Mouse (Mus musculus) myocyte (in vitro differentiated cells): Measurements from ENCODE around the gene Fchsd2. TPM values are rescaled to one million over a fixed set of nuclear protein-coding genes. Genes with fewer than 3 reads are reported as not detected.

Source experiments
- H3K27me3 ChIP-seq: one replicate; pipeline ENCODE4 v1.6.1; 2011; ENCODE audit not compliant: control insufficient read depth, insufficient read depth, insufficient read length
- H3K36me3 ChIP-seq: one replicate; pipeline ENCODE4 v1.6.1; 2011; ENCODE audit not compliant: control insufficient read depth, insufficient read depth
- H3K4me2 ChIP-seq: one replicate; pipeline ENCODE4 v1.6.1; 2011; ENCODE audit warnings: low read depth, control low read depth
- H3K4me3 ChIP-seq: one replicate; pipeline ENCODE4 v1.5.1; 2011; ENCODE audit warnings: mild to moderate bottlenecking, control low read depth, moderate library complexity
- H3K79me2 ChIP-seq: one replicate; pipeline ENCODE4 v1.6.1; 2011; ENCODE audit not compliant: control insufficient read depth, insufficient read depth
- H3ac ChIP-seq: one replicate; pipeline ENCODE4 v1.6.1; 2011; ENCODE audit not compliant: control insufficient read depth, insufficient read length
- CEBPB ChIP-seq: IDR thresholded peaks from 2 replicates; pipeline ENCODE4 v1.6.1; 2011; ENCODE audit warnings: mild to moderate bottlenecking, moderate library complexity; ENCODE audit not compliant: poor library complexity, insufficient read depth, severe bottlenecking
- E2F4 ChIP-seq: IDR thresholded peaks from one replicate; pipeline ENCODE4 v1.6.1; 2011; ENCODE audit warnings: mild to moderate bottlenecking, control low read depth, moderate library complexity; ENCODE audit not compliant: insufficient read depth
- MAX ChIP-seq: IDR thresholded peaks from one replicate; pipeline ENCODE4 v1.6.1; 2011; ENCODE audit warnings: low read depth, mild to moderate bottlenecking, control low read depth
- MYOD1 ChIP-seq, 3 experiments: IDR thresholded peaks; one replicate each; pipeline ENCODE4 v1.6.1; 2011; ENCODE audit warnings: control low read depth in 2 of 3, low read depth in 2 of 3, mild to moderate bottlenecking in 2 of 3, moderate library complexity in 1 of 3; ENCODE audit not compliant: insufficient read length in 2 of 3, control insufficient read depth in 1 of 3
- MYOG ChIP-seq, 3 experiments: IDR thresholded peaks; one replicate each; pipeline ENCODE4 v1.6.1; 2011; ENCODE audit warnings: control low read depth in 2 of 3, low read depth in 2 of 3, mild to moderate bottlenecking in 2 of 3; ENCODE audit not compliant: insufficient read length in 2 of 3, control insufficient read depth in 1 of 3, insufficient read depth in 1 of 3
- POLR2A ChIP-seq: IDR thresholded peaks from one replicate; pipeline ENCODE4 v1.6.1; 2011; ENCODE audit warnings: low read depth, mild to moderate bottlenecking, control low read depth, moderate library complexity; ENCODE audit not compliant: insufficient read length
- POLR2AphosphoS2 ChIP-seq: IDR thresholded peaks from one replicate; pipeline ENCODE4 v1.6.1; 2011; ENCODE audit warnings: low read depth, control low read depth; ENCODE audit not compliant: insufficient read length
- REST ChIP-seq: IDR thresholded peaks from one replicate; pipeline ENCODE4 v1.6.1; 2011; ENCODE audit warnings: mild to moderate bottlenecking, control low read depth, moderate library complexity; ENCODE audit not compliant: insufficient read depth, insufficient read length
- SRF ChIP-seq: IDR thresholded peaks from one replicate; pipeline ENCODE4 v1.6.1; 2011; ENCODE audit warnings: low read depth; ENCODE audit not compliant: control insufficient read depth, insufficient read length
- TCF12 ChIP-seq: IDR thresholded peaks from one replicate; pipeline ENCODE4 v1.6.1; 2011; ENCODE audit warnings: mild to moderate bottlenecking, control low read depth; ENCODE audit not compliant: poor library complexity, insufficient read depth, severe bottlenecking
- TCF3 ChIP-seq: IDR thresholded peaks from one replicate; pipeline ENCODE4 v1.6.1; 2011; ENCODE audit warnings: low read depth, control low read depth; ENCODE audit not compliant: insufficient read length
- USF1 ChIP-seq: IDR thresholded peaks from one replicate; pipeline ENCODE4 v1.6.1; 2011; ENCODE audit warnings: low read depth, mild to moderate bottlenecking, control low read depth, moderate library complexity
- polyA plus RNA-seq: library from polyadenylated mRNA; unstranded; fragments of >200 nt; fragmentation: generic; extraction: Trizol; gene quantifications from one replicate; pipeline ENCODE4 v1.2.1, GENCODE M21; 2012; ENCODE audit warnings: missing spikeins

The Fchsd2 gene
- polyA plus RNA-seq, 1 experiment: 5.7 TPM

GRCm38 (mm10) chr7:101293138-101293537 lies 200.5 kb downstream of the Fchsd2 start:
- TF ChIP-seq E2F4: no peak
- TF ChIP-seq SRF: no peak
- TF ChIP-seq POLR2AphosphoS2: no peak
- TF ChIP-seq MYOD1 (IDR thresholded peaks at IDR 0.05; ENCODE audit: control insufficient read depth in 1 of 3, insufficient read length in 2 of 3, low read depth in 2 of 3): no peak
- TF ChIP-seq TCF3: no peak
- no peaks in the 10 kb centered on the region for H3K79me2 ChIP-seq
- no peaks in the 10 kb centered on the region for H3K27me3 ChIP-seq
- no peak overlapping the region for H3ac ChIP-seq
- peaks cover 13% of the 10 kb centered on the region for H3K36me3 ChIP-seq
- no peak overlapping the region for H3K4me3 ChIP-seq
- no peak overlapping the region for H3K4me2 ChIP-seq

- Histone ChIP-seq H3K4me3 (no peak overlapping the region), H3K27me3 (no peaks in the 10 kb centered on the region), H3ac (no peak overlapping the region), H3K4me2 (no peak overlapping the region), H3K36me3 (peaks cover 13% of the 10 kb centered on the region), H3K79me2 (no peaks in the 10 kb centered on the region)
- no peak for TF ChIP-seq USF1
- no peak for TF ChIP-seq E2F4
- no peak for TF ChIP-seq MAX
- TF ChIP-seq MYOD1 (IDR thresholded peaks at IDR 0.05; ENCODE audit: control insufficient read depth in 1 of 3, insufficient read length in 2 of 3, low read depth in 2 of 3): no peak
- no peak for TF ChIP-seq POLR2AphosphoS2
- no peak for TF ChIP-seq SRF
- no peak for TF ChIP-seq REST
- TF ChIP-seq CEBPB: no peak
- TF ChIP-seq TCF3: no peak
- no peak for TF ChIP-seq MYOG (IDR thresholded peaks at IDR 0.05; ENCODE audit: control insufficient read depth in 1 of 3, insufficient read depth in 1 of 3, insufficient read length in 2 of 3, low read depth in 2 of 3)
- TF ChIP-seq TCF12: no peak
- no peak for TF ChIP-seq POLR2A
These were observed 200.9 kb downstream of the Fchsd2 start for GRCm38 (mm10) chr7:101293611-101294010.

GRCm38 (mm10) chr7:101295438-101295837 lies 202.8 kb downstream of the Fchsd2 start:
- Histone ChIP-seq H3K4me3 (no peak overlapping the region), H3K27me3 (no peaks in the 10 kb centered on the region), H3ac (no peak overlapping the region), H3K79me2 (peaks cover 3% of the 10 kb centered on the region), H3K36me3 (peaks cover 13% of the 10 kb centered on the region), H3K4me2 (no peak overlapping the region)
- TF ChIP-seq TCF3 (no peak), MYOD1 (IDR thresholded peaks at IDR 0.05; ENCODE audit: control insufficient read depth in 1 of 3, insufficient read length in 2 of 3, low read depth in 2 of 3) (no peak), POLR2A (no peak), POLR2AphosphoS2 (no peak), MAX (no peak), E2F4 (no peak), CEBPB (no peak), TCF12 (no peak), USF1 (no peak), SRF (no peak), MYOG (IDR thresholded peaks at IDR 0.05; ENCODE audit: control insufficient read depth in 1 of 3, insufficient read depth in 1 of 3, insufficient read length in 2 of 3, low read depth in 2 of 3) (no peak), REST (no peak)

- Histone ChIP-seq H3K4me3 (no peak overlapping the region), H3K79me2 (peaks cover 9% of the 10 kb centered on the region)
These were observed 203.8 kb downstream of the Fchsd2 start for GRCm38 (mm10) chr7:101296252-101297022.

GRCm38 (mm10) chr7:101297023-101297405 lies 204.4 kb downstream of the Fchsd2 start:
- Histone ChIP-seq H3K4me2 (no peak overlapping the region), H3K36me3 (peaks cover 13% of the 10 kb centered on the region), H3K4me3 (no peak overlapping the region), H3K79me2 (peaks cover 9% of the 10 kb centered on the region), H3K27me3 (no peaks in the 10 kb centered on the region), H3ac (no peak overlapping the region)
- TF ChIP-seq E2F4 (no peak), POLR2AphosphoS2 (no peak), REST (no peak), MYOD1 (IDR thresholded peaks at IDR 0.05; ENCODE audit: control insufficient read depth in 1 of 3, insufficient read length in 2 of 3, low read depth in 2 of 3) (no peak), CEBPB (no peak), SRF (no peak), USF1 (no peak), MAX (no peak), POLR2A (no peak), TCF12 (no peak), MYOG (IDR thresholded peaks at IDR 0.05; ENCODE audit: control insufficient read depth in 1 of 3, insufficient read depth in 1 of 3, insufficient read length in 2 of 3, low read depth in 2 of 3) (no peak), TCF3 (no peak)

More at GRCm38 (mm10) chr7:101296252-101297022, 203.8 kb downstream of the Fchsd2 start:
- H3K36me3 ChIP-seq: peaks cover 13% of the 10 kb centered on the region
- H3K27me3 ChIP-seq: no peaks in the 10 kb centered on the region
- TF ChIP-seq POLR2A (no peak), CEBPB (no peak), TCF3 (no peak)
- H3ac ChIP-seq: no peak overlapping the region
- no peak overlapping the region for H3K4me2 ChIP-seq
